Mouse (Mus musculus): ENCODE results near the gene Dnmt3a.

The Dnmt3a gene

DNA sequence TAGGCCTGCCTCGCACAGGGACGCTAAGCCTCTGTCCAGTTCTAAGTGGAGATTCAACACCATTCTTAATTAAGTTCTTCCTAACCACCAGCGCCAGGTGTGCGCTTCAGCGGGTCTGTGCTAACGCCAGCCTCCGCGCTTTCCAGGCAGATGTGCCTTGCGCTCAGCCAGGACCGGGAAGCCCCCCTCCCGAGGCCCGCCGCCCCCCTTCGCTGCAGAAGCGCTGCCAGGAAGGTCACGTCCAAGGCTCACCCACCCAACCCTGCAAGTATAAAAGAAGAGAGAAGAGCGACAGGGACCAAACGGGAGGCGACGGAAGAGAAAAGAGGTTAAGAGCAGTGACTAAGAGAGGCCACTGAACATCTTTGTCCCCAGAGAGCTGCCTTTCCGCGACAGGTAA lies 148.8 kb downstream of the Dnmt3a start, which contains the start of gene Pomc:
TSS of gene Pomc (plus strand) at position 301 of the 400 bp plus-strand sequence.
- Histone ChIP-seq H3K27me3 (ENCODE audit: control insufficient read depth, insufficient read depth, low read length, poor library complexity, severe bottlenecking) (no peaks in the 10 kb centered on the region; the same call in 1 of the 2 replicates), H3K36me3 (ENCODE audit: control insufficient read depth, insufficient read depth, low read length, poor library complexity, severe bottlenecking) (no peaks in the 10 kb centered on the region)
- no peak for DNase-seq (ENCODE audit: low read depth, low spot score)

- peak; percentile 57 for DNase-seq (ENCODE audit: low read depth, low spot score)
- Histone ChIP-seq H3K36me3 (ENCODE audit: control insufficient read depth, insufficient read depth, low read length, poor library complexity, severe bottlenecking) (no peaks in the 10 kb centered on the region), H3K27me3 (ENCODE audit: control insufficient read depth, insufficient read depth, low read length, poor library complexity, severe bottlenecking) (no peaks in the 10 kb centered on the region; the same call in 1 of the 2 replicates)
Observed at GRCm38 (mm10) chr12:3955371-3955770, 149.6 kb downstream of the Dnmt3a start.

- Histone ChIP-seq H3K36me3 (ENCODE audit: control insufficient read depth, insufficient read depth, low read length, poor library complexity, severe bottlenecking) (no peaks in the 10 kb centered on the region), H3K27me3 (ENCODE audit: control insufficient read depth, insufficient read depth, low read length, poor library complexity, severe bottlenecking) (no peaks in the 10 kb centered on the region; the same call in 1 of the 2 replicates)
- peak; percentile 27 for DNase-seq (ENCODE audit: low read depth, low spot score)
Observed at GRCm38 (mm10) chr12:3956351-3956750, 150.5 kb downstream of the Dnmt3a start.

GRCm38 (mm10) chr12:3959791-3960543 lies 154.2 kb downstream of the Dnmt3a start:
- no peaks in the 10 kb centered on the region for H3K27me3 ChIP-seq (ENCODE audit: control insufficient read depth, insufficient read depth, low read length, poor library complexity, severe bottlenecking)
- peak; percentile 93 for DNase-seq (ENCODE audit: low read depth, low spot score)
- H3K36me3 ChIP-seq (ENCODE audit: control insufficient read depth, insufficient read depth, low read length, poor library complexity, severe bottlenecking) = no peaks in the 10 kb centered on the region

DNA sequence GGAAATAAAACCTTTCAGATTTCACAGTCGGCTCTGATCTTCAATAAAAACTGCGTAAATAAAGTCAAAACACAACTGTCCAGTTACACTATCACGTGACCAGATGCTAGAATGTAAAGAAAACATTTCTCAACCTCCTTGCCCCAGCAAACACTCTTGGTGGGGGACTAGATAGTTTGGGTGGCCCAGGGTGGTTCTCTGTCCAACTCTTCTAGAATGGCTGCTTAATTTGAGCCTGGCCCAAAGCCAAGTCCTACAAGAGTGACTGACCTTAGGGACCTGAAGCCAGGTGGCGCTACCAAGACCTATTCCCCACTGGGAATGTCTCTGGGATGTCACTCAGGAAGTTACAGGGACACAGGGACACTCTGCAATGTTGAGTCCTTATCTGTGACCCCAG lies 154.7 kb downstream of the Dnmt3a start:
- H3K36me3 ChIP-seq (ENCODE audit: control insufficient read depth, insufficient read depth, low read length, poor library complexity, severe bottlenecking) = no peaks in the 10 kb centered on the region
- DNase-seq (ENCODE audit: low read depth, low spot score) = no peak
- no peaks in the 10 kb centered on the region for H3K27me3 ChIP-seq (ENCODE audit: control insufficient read depth, insufficient read depth, low read length, poor library complexity, severe bottlenecking)

All from splenic B cell, adult 2 months (primary cell).